Mouse (Mus musculus) ZHBTc4 (cell line): ENCODE measurements at regions not wholly inside any gene's neighbourhood (a gene's known extent, or its start where the extent isn't known, plus 50 kb on each side); places are given as distances from the start of the nearest gene placed in this dataset.

Experiments
- DNase-seq: peaks from one replicate; pipeline ENCODE4 v3.0.0-alpha.2; 2011; ENCODE audit warnings: low read depth, low spot score

GRCm38 (mm10) chr11:31784332-31784901, 87.6 kb upstream of the Cpeb4 start:
- DNase-seq: no peak

DNA sequence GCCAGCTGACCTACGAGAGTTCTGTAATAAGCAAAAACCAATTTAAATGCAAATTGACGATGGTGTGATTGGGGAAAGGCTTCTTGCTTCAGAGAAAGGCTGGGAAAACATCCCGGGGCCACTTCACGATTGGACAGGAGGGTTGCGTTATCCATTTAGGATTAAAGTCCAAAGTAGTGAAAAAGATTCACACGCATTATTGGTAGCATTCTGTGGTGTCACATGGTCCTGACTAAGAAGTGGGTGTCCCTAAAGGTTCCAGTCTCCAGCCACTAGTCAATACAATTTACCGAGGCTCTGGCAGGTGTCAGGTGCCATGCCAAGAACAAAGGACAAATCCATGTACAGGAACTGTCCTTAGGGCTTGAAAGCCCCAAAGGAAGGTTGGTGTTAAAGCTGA, 86.9 kb upstream of the Cpeb4 start:
- DNase-seq: no peak

GRCm38 (mm10) chr11:31787376-31787775, 84.6 kb upstream of the Cpeb4 start:
- DNase-seq: no peak

DNA sequence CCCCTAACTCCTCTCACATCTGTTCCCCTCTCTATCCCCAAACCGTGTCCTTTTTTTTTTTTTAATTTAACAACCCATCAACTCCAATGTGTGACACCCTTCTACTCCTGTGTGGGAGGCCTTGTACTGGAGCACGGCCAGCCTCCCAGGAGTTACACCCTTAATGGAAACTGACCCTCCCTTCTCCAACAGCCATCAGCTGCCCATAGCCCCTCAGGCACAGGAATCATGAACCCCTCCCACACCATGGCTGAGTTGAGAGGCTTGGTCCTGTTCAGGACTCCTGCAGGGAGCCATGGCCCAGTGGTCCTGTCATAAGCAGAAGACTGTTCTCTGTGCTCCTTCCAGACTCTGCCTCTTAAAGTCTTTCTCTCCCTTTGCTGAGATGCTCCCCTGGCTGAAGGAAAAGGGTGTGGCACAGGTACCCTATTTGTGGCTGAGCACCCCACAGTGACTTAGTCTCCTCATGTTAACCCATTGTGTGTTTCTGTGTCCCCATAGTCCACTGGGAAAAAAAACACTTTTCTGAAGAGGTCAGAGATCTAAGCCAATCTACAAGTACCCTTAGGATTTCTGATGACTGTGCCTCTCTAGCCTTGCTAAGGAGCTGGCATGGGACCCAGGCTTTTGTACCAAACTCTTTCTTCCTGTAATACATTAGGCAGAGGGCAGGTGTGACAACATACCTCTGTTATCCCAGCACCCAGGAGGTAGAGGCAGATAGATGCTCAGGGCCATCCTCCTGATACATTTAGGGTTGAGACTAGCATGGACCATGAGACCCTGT, 83.9 kb upstream of the Cpeb4 start:
- no peak for DNase-seq

DNA sequence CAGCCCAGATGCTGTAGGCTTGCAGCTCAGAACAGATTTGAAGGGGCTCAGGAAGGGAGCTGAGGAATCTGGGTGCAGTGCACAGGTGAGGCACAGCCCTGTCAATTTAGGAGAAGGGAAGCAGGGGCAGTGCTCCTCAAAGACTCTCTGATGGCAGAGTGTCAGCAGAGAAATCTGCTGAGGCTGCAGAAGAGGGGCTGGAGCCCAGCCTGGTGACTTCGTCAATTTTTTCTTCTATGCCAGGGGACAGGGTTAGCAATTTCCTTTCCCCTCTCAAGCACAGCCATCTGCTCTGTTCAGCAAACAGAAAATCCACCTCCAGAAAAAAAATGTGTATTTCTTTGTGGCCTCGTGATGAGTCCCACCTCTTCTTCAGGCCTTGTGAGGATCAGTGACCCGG, 82.0 kb upstream of the Cpeb4 start:
- DNase-seq: no peak

- DNase-seq: no peak
Measured at GRCm38 (mm10) chr11:31791264-31791663, 80.7 kb upstream of the Cpeb4 start.

DNA sequence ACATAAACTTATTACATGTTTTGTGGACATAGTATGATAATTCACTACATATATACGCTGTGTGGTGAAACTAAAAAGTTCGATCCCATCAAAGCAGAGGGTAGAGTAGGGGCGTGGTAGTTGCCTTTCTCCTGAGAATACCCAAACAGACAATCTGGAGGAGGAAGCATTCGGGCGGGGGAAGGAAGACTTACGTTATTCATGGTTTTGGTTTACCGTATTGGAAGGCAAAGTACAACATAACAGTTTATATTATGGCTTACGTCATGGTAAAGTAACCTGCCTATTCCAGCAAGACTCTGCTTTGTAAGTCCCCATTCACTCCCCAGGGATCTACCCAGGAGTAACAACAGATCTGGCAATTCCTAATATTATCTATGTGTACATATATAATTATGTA, 76.9 kb upstream of the Cpeb4 start:
- DNase-seq: no peak

DNA sequence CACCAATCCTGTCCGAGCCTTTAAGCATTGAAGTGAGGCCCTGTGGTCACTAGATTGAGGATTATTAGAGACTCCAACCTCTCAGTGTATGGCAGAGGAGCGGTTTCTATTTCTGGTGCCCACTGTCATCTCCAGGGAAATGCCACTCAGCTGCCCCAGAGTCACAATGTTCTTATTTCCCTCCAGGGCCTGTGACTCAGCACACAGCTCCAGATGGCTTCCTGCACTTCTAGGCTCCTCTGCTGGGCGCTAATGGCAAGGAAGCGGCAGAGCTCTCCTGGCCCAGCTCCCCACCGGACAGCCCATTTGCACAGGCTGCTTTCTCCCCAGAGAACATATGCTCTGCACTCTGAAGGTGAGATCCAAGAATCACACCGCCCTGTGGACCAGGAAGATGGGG, 75.8 kb upstream of the Cpeb4 start:
- DNase-seq: no peak

DNA sequence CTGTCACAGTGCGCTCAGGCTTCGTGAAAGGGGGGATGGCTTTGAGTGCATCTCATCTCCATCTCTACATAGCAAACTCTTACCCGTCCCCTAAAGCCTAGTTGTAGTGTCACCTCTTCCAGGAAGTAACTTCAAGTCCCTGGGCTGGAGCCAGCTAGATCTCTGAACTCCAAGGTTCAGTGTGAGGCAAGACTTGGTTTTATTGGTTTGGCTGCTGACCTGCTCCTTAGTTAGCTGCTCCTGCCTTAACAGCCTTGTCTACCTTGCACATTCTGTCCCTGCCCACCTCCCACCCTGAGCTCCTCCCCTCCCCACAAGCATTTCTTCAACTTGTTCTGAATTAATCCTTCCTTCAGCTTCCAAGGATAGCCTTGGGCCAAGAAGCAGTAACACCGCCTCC, 70.4 kb upstream of the Cpeb4 start:
- DNase-seq: peak; percentile 47

DNA sequence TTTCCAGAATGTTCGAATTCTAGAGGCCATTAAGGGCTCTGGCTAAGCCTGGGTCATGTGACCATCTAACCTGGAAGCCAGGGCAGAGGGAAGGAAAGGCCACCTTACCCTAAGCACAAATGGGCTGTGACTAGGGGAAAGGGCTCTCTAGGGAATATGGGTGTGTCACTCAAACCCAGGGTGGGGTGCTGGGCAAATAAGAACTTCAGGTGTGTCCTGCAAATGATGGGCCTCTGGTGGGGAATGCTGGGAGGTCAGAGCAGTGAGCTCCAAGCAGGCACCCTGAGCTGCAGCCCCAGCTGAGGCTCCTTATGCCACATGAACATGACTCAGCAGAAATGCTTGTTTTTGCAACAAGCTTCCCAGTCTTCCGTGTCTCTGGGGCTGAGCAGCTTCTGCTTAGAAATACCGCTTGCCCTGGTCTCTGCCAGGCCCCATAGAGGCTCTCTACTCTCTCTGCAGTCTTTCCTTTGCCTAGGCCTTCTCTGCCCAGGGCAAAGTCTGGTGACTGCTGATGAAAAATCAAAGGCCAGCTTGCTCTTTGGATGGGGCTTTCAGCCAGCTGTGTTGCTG, 68.6 kb upstream of the Cpeb4 start:
- peak; percentile 59 for DNase-seq

- DNase-seq: no peak
Measured at GRCm38 (mm10) chr11:31804518-31804917, 67.5 kb upstream of the Cpeb4 start.

- no peak for DNase-seq
Measured at GRCm38 (mm10) chr11:31807461-31808215, 64.4 kb upstream of the Cpeb4 start.

DNA sequence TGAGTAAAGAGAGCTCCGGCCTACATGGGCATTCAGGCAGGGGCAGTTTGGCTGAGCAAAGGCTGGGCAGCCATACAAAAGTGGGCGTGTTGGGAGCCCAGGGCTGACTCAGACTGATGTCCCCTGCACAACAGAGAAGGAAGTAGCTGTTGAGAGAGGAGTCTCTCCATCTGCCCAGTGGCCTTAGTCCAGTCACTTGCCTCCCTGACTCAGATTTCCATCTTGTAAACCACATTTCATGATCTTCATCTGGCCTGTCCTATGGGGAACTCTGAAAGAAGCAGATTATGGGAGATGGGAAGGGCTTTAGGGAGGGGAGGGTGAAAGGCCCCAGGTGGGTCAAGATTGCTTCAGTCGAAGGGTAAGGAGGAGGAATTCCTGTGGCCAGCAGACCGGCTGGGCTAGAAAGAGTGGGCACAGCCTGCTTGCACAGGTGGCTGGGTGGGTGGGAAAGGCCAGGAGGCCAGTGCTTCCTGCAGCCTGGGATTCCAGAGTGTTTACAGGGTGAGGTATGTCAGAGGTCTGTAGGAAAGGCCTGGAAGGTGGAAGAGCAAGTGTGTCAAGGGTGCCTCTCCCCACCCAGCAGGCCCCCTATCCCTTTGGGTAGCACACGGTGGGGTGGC, 63.7 kb upstream of the Cpeb4 start:
- no peak for DNase-seq

- peak; percentile 81 for DNase-seq
Measured at GRCm38 (mm10) chr11:31810011-31810786, 61.8 kb upstream of the Cpeb4 start.

- peak; percentile 57 for DNase-seq
Measured at GRCm38 (mm10) chr11:31812215-31812614, 59.8 kb upstream of the Cpeb4 start.

DNA sequence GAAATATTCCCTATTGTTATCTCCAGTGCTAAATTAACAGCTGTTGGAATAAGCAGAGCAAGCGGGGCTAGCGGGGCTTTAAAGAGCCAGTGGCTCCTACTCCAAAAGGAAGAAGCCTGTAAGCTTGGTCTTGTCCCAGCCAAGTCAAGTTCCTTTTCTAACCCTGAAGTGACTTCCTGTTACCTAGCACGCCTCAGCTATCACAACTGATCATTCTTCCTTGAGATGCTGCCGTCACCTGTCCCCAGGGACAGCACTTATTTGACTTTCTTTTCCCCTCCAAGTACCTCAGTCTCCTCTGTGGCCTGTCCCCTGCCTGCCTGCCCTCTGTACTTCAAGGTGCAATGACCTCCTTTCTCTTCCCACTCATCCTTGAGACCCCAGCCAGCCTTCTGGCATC, 57.4 kb upstream of the Cpeb4 start:
- no peak for DNase-seq

GRCm38 (mm10) chr11:31815855-31816488, 56.0 kb upstream of the Cpeb4 start:
- no peak for DNase-seq

DNA sequence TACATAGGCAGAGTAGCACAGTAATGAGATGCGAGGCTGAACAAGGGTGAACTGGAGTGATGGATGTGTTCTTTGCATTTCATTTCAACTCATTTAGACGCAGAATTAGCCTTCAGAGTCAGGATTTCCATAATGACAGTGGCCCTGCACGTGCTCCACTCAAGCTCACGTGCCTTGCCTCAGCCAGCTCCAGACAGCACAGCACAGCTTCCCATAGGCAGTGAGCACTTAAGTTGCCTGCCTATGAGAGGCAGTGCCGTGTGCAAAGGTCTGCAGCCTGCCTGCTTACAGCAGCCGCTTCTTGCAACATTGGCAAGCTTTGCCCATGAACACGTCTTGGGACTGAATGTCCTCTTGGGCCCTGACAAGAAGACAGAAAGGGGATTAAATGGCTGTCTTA, 54.0 kb upstream of the Cpeb4 start:
- DNase-seq: peak; percentile 55

- no peak for DNase-seq
Measured at GRCm38 (mm10) chr11:31819964-31820363, 52.0 kb upstream of the Cpeb4 start.

DNA sequence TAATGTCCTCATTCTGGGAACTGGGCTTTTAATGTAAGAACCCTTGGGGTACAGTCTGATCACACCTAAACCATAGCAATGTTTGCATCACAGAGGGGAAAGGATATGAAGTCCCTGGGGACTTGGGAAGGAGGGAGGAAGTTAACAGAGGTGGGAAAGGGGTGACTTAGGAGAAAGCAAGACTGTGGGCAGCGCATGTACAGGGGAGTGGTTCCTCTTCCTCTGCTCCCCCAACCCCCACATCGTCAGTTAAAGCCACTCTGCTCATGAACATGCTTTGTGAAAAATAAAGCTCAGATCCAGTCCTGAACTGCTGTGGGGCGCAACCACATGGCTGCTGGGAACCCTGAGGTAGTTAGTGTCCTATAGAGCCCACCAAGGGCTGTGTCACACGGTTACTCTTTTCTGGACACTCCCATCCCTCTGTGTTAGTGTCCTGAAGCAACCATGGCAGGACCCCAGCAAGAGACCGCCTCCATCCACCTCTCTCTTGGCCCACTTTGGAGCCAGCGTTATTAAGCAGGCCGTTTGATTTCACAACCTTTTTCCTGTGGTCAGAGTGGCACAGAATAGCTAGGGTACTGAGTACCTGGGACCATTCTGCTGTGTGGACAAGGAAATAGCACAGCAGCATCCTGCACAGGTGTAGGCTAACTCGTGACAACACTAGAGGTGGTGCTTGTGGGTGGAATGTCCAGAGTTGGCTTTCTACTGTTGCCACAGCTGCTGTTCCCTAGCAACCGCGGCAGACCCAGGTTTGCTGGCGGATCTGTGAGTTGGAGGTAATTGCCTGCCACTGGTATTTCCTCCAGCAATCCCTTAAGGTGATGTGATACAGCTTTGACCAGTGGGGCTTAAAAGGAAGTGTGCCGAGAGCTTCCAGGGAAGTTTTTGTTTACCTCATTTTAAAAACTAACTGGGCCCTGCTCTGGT, 50.3 kb upstream of the Cpeb4 start:
- peak; percentile 58 for DNase-seq
